Mouse (Mus musculus): ENCODE data around the gene Ablim2.

DNA sequence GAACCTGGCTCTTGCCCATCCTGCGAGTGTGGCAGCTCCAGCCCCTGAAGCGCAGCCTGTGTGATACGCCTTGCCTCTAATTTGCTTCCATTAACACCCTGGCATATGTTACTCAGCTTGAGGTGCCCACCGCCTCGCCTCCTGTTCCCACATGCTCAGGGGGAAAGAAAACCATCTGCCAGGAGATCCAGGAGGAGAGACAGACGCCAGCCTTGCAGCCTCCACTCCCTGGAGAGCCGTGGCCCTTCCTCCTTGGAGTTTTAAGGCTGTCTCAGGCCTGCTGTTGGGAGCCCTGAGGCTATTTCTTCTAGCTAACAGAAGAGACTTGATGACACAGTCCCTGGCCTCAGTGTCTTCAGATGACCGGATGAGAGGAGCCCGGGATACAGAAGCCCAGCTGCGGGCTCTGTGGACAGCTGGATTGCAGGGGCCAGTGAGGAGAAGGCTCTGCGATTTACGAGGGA is 167.5 kb downstream of the Ablim2 start:
- TF ChIP-seq CHD2 (IDR thresholded peaks at IDR 0.05; ENCODE audit: low read depth, low read length) (no peak), MAFK (IDR thresholded peaks at IDR 0.05; ENCODE audit: insufficient read depth, low read depth, low read length) (no peak), ZC3H11A (IDR thresholded peaks at IDR 0.05; ENCODE audit: borderline replicate concordance, low read depth, low read length) (no peak), HCFC1 (IDR thresholded peaks at IDR 0.05; ENCODE audit: borderline replicate concordance, insufficient read depth, low read length) (no peak)
